In genomic region chr6:52253511-52254500, GRCm38 (mm10) we compare ENCODE assay signal across 10 mouse cellular contexts. TPM values are rescaled to one million over a fixed set of nuclear protein-coding genes. Genes with fewer than 3 reads are reported as not detected.
DNase-seq lines count a peak whose midpoint lies in the region; ATAC-seq and TF ChIP-seq lines count a peak whose summit lies in the region.
"Had no signal": no experiment of that assay in that cellular context is flagged by ENCODE, and none has a peak within 500 bp of the region (broad histone marks: within the 10 kb centered on the region; RNA-seq: fewer than 3 reads in every experiment).

No protein-coding gene starts in this region.

- H3K4me1 ChIP-seq in forebrain, embryonic 10.5 days = peaks cover 5% of the 10 kb centered on the region
- H3K4me1 ChIP-seq in forebrain, embryonic 15.5 days = no peaks in the 10 kb centered on the region
- peaks cover 30% of the 10 kb centered on the region for H3K4me1 ChIP-seq in megakaryocyte, embryonic 14.5 days
- peaks cover 14% of the 10 kb centered on the region for H3K4me1 ChIP-seq in kidney, postnatal 0 days (replicated peaks; ENCODE audit: insufficient read depth, low read length)
- no peaks in the 10 kb centered on the region for H3K4me1 ChIP-seq in stomach, postnatal 0 days (replicated peaks; ENCODE audit: control insufficient read depth, insufficient read depth)

- no peak for TF ChIP-seq CTCF in kidney, postnatal 0 days (IDR thresholded peaks at IDR 0.05; ENCODE audit: low read depth)
- TF ChIP-seq CTCF in stomach, postnatal 0 days (IDR thresholded peaks at IDR 0.05; ENCODE audit: low read depth) = no peak

- no peak overlapping the region for H3K9ac ChIP-seq in forebrain, embryonic 15.5 days (replicated peaks)
- H3K9ac ChIP-seq in kidney, postnatal 0 days (ENCODE audit: low read depth, low read length) = no peak overlapping the region
- no peak overlapping the region for H3K9ac ChIP-seq in stomach, postnatal 0 days (ENCODE audit: low read length)

- no peak for DNase-seq in forebrain, embryonic 10.5 days (ENCODE audit: extremely low spot score, low spot score)
- peak; percentile 44 for DNase-seq in kidney, postnatal 0 days (ENCODE audit: low spot score)
- DNase-seq in stomach, postnatal 0 days (ENCODE audit: low spot score) = no peak
- no peak for DNase-seq in frontal cortex, postnatal 36 days (ENCODE audit: low spot score in 2 of 2)

- no peak for ATAC-seq in forebrain, embryonic 15.5 days (replicated peaks)
- ATAC-seq in megakaryocyte, adult 5-6 weeks (ENCODE audit: poor library complexity, severe bottlenecking) = no peak; the same call in 1 of the 2 replicates
- ATAC-seq in kidney, postnatal 0 days (replicated peaks; ENCODE audit: low FRiP score, low read depth) = no peak
- ATAC-seq in stomach, postnatal 0 days (ENCODE audit: low FRiP score, low TSS enrichment) = no peak
- no peak for ATAC-seq in cerebellum, adult (ENCODE audit: insufficient number of reproducible peaks, low FRiP score, low TSS enrichment)

- WGBS in forebrain, embryonic 10.5 days = under 1% methylated on average over 59 of the region's 59 CpGs
- WGBS in forebrain, embryonic 15.5 days = 1% methylated on average over 59 of the region's 59 CpGs
- 6% methylated on average over 59 of the region's 59 CpGs for WGBS in kidney, postnatal 0 days
- 2% methylated on average over 59 of the region's 59 CpGs for WGBS in stomach, postnatal 0 days

- no peaks in the 10 kb centered on the region for H3K9me3 ChIP-seq in forebrain, embryonic 10.5 days
- H3K9me3 ChIP-seq in forebrain, embryonic 15.5 days = no peaks in the 10 kb centered on the region
- peaks cover 16% of the 10 kb centered on the region; the same call in 1 of the 2 replicates for H3K9me3 ChIP-seq in megakaryocyte, embryonic 14.5 days
- H3K9me3 ChIP-seq in kidney, postnatal 0 days (replicated peaks; ENCODE audit: low read length) = no peaks in the 10 kb centered on the region
- no peaks in the 10 kb centered on the region for H3K9me3 ChIP-seq in stomach, postnatal 0 days (ENCODE audit: control insufficient read depth, low read length)

- no peaks in the 10 kb centered on the region for H3K36me3 ChIP-seq in forebrain, embryonic 10.5 days (replicated peaks)
- H3K36me3 ChIP-seq in forebrain, embryonic 15.5 days = no peaks in the 10 kb centered on the region
- H3K36me3 ChIP-seq in megakaryocyte, embryonic 14.5 days (replicated peaks; ENCODE audit: low read length) = no peaks in the 10 kb centered on the region
- H3K36me3 ChIP-seq in kidney, postnatal 0 days (ENCODE audit: insufficient read depth, low read length) = no peaks in the 10 kb centered on the region
- H3K36me3 ChIP-seq in stomach, postnatal 0 days (ENCODE audit: control insufficient read depth, insufficient read depth, low read length) = no peaks in the 10 kb centered on the region

- no peak for TF ChIP-seq EP300 in stomach, postnatal 0 days (optimal IDR thresholded peaks at IDR 0.05)

- H3K27me3 ChIP-seq in forebrain, embryonic 10.5 days (ENCODE audit: poor library complexity, severe bottlenecking) = peaks cover 100% of the 10 kb centered on the region
- H3K27me3 ChIP-seq in forebrain, embryonic 15.5 days = peaks cover 93% of the 10 kb centered on the region
- peaks cover 91% of the 10 kb centered on the region for H3K27me3 ChIP-seq in megakaryocyte, embryonic 14.5 days (replicated peaks)
- H3K27me3 ChIP-seq in kidney, postnatal 0 days (ENCODE audit: insufficient read depth, low read length) = peaks cover 44% of the 10 kb centered on the region
- peaks cover 26% of the 10 kb centered on the region for H3K27me3 ChIP-seq in stomach, postnatal 0 days (ENCODE audit: control insufficient read depth, insufficient read depth, low read length)

- H3K27ac ChIP-seq in forebrain, embryonic 10.5 days = no peak overlapping the region
- no peak overlapping the region for H3K27ac ChIP-seq in forebrain, embryonic 15.5 days (replicated peaks)
- H3K27ac ChIP-seq in kidney, postnatal 0 days = no peak overlapping the region
- no peak overlapping the region for H3K27ac ChIP-seq in stomach, postnatal 0 days (replicated peaks)

- no peak overlapping the region for H3K4me2 ChIP-seq in forebrain, embryonic 15.5 days (replicated peaks)
- peak overlapping the region; percentile 43 for H3K4me2 ChIP-seq in kidney, postnatal 0 days (ENCODE audit: low read length)
- H3K4me2 ChIP-seq in stomach, postnatal 0 days (replicated peaks; ENCODE audit: low read depth) = no peak overlapping the region

- H3K4me3 ChIP-seq in forebrain, embryonic 10.5 days = 0 out of 2 replicates have a peak overlapping the region, but pooled peaks have one; percentile 11
- no peak overlapping the region for H3K4me3 ChIP-seq in forebrain, embryonic 15.5 days
- H3K4me3 ChIP-seq in megakaryocyte, embryonic 14.5 days (replicated peaks) = peak overlapping the region; percentile 81
- H3K4me3 ChIP-seq in kidney, postnatal 0 days (replicated peaks; ENCODE audit: low read depth, low read length) = peak overlapping the region; percentile 20
- 0 out of 2 replicates have a peak overlapping the region, but pooled peaks have one; percentile 6 for H3K4me3 ChIP-seq in stomach, postnatal 0 days (ENCODE audit: low read depth, low read length)

RNA-seq across cellular contexts. Expression of gene Hoxa13, which starts 6.9 kb away (rescaled TPM):
- polyA plus RNA-seq in forebrain, embryonic 10.5 days (2016; fragmentation: Nextera tagmentation; extraction: Ambion mirVana) = not detected in 2 replicates
- polyA plus RNA-seq in forebrain, embryonic 15.5 days (2015; fragmentation: Nextera tagmentation; extraction: Ambion mirVana) = not detected in 2 replicates
- polyA plus RNA-seq in megakaryocyte, embryonic 14.5 days (2012; ENCODE audit: insufficient read depth, low replicate concordance) = not detected in 2 replicates
- total RNA-seq in megakaryocyte, adult 5-6 weeks (2015) = not detected in 2 replicates
- not detected in 2 replicates for total RNA-seq in megakaryocyte, adult 5-6 weeks (2017)
- polyA plus RNA-seq in kidney, postnatal 0 days (2015; fragmentation: Nextera tagmentation; extraction: Ambion mirVana) = not detected in 2 replicates
- polyA plus RNA-seq in stomach, postnatal 0 days (2015; fragmentation: Nextera tagmentation; extraction: Ambion mirVana) = not detected in 2 replicates
- total RNA-seq: layer of hippocampus, adult 8-10 months; neutrophil, adult 5-6 weeks had no signal

RNA-seq across cellular contexts. Expression of gene Hoxa11, which starts 8.2 kb away (rescaled TPM):
- polyA plus RNA-seq in forebrain, embryonic 10.5 days (2016; fragmentation: Nextera tagmentation; extraction: Ambion mirVana) = not detected in 2 replicates
- not detected in 2 replicates for polyA plus RNA-seq in forebrain, embryonic 15.5 days (2015; fragmentation: Nextera tagmentation; extraction: Ambion mirVana)
- polyA plus RNA-seq in megakaryocyte, embryonic 14.5 days (2012; ENCODE audit: insufficient read depth, low replicate concordance) = not detected in 2 replicates
- total RNA-seq in megakaryocyte, adult 5-6 weeks (2015) = not detected in 2 replicates
- total RNA-seq in megakaryocyte, adult 5-6 weeks (2017) = not detected in 2 replicates
- polyA plus RNA-seq in kidney, postnatal 0 days (2015; fragmentation: Nextera tagmentation; extraction: Ambion mirVana) = 24.7 and 27.7 TPM in 2 replicates
- polyA plus RNA-seq in stomach, postnatal 0 days (2015; fragmentation: Nextera tagmentation; extraction: Ambion mirVana) = not detected in 2 replicates
- total RNA-seq: layer of hippocampus, adult 8-10 months; neutrophil, adult 5-6 weeks had no signal

RNA-seq across cellular contexts. Expression of gene Hoxa10, which starts 13.2 kb away (rescaled TPM):
- polyA plus RNA-seq in forebrain, embryonic 10.5 days (2016; fragmentation: Nextera tagmentation; extraction: Ambion mirVana) = not detected in 2 replicates
- polyA plus RNA-seq in forebrain, embryonic 15.5 days (2015; fragmentation: Nextera tagmentation; extraction: Ambion mirVana) = not detected in 2 replicates
- polyA plus RNA-seq in megakaryocyte, embryonic 14.5 days (2012; ENCODE audit: insufficient read depth, low replicate concordance) = 0.10 TPM in 1 of 2 replicates, not detected in the other
- total RNA-seq in megakaryocyte, adult 5-6 weeks (2015) = 0.07 TPM in 1 of 2 replicates, not detected in the other
- total RNA-seq in megakaryocyte, adult 5-6 weeks (2017) = 0.11 TPM in 1 of 2 replicates, not detected in the other
- 175 and 183 TPM in 2 replicates for polyA plus RNA-seq in kidney, postnatal 0 days (2015; fragmentation: Nextera tagmentation; extraction: Ambion mirVana)
- polyA plus RNA-seq in stomach, postnatal 0 days (2015; fragmentation: Nextera tagmentation; extraction: Ambion mirVana) = 0.06 TPM in 1 of 2 replicates, not detected in the other
- total RNA-seq: layer of hippocampus, adult 8-10 months; neutrophil, adult 5-6 weeks had no signal

RNA-seq across cellular contexts. Expression of gene Hoxa9, which starts 22.9 kb away (rescaled TPM):
- polyA plus RNA-seq in forebrain, embryonic 10.5 days (2016; fragmentation: Nextera tagmentation; extraction: Ambion mirVana) = not detected in 2 replicates
- not detected in 2 replicates for polyA plus RNA-seq in forebrain, embryonic 15.5 days (2015; fragmentation: Nextera tagmentation; extraction: Ambion mirVana)
- 3.8 TPM in 1 of 2 replicates, not detected in the other for polyA plus RNA-seq in megakaryocyte, embryonic 14.5 days (2012; ENCODE audit: insufficient read depth, low replicate concordance)
- total RNA-seq in megakaryocyte, adult 5-6 weeks (2015) = 0.36 and 1.2 TPM in 2 replicates
- 1.5 and 2.0 TPM in 2 replicates for total RNA-seq in megakaryocyte, adult 5-6 weeks (2017)
- 57.3 and 57.8 TPM in 2 replicates for polyA plus RNA-seq in kidney, postnatal 0 days (2015; fragmentation: Nextera tagmentation; extraction: Ambion mirVana)
- polyA plus RNA-seq in stomach, postnatal 0 days (2015; fragmentation: Nextera tagmentation; extraction: Ambion mirVana) = 0.13 and 0.61 TPM in 2 replicates
- total RNA-seq: layer of hippocampus, adult 8-10 months; neutrophil, adult 5-6 weeks had no signal

RNA-seq across cellular contexts. Expression of gene Hoxa7, which starts 32.2 kb away (rescaled TPM):
- polyA plus RNA-seq in forebrain, embryonic 10.5 days (2016; fragmentation: Nextera tagmentation; extraction: Ambion mirVana) = not detected in 2 replicates
- not detected in 2 replicates for polyA plus RNA-seq in forebrain, embryonic 15.5 days (2015; fragmentation: Nextera tagmentation; extraction: Ambion mirVana)
- polyA plus RNA-seq in megakaryocyte, embryonic 14.5 days (2012; ENCODE audit: insufficient read depth, low replicate concordance) = 2.8 and 3.2 TPM in 2 replicates
- total RNA-seq in megakaryocyte, adult 5-6 weeks (2015) = 1.2 and 1.8 TPM in 2 replicates
- 0.53 and 0.73 TPM in 2 replicates for total RNA-seq in megakaryocyte, adult 5-6 weeks (2017)
- polyA plus RNA-seq in kidney, postnatal 0 days (2015; fragmentation: Nextera tagmentation; extraction: Ambion mirVana) = 29.7 and 31.7 TPM in 2 replicates
- polyA plus RNA-seq in stomach, postnatal 0 days (2015; fragmentation: Nextera tagmentation; extraction: Ambion mirVana) = 8.1 and 8.5 TPM in 2 replicates
- total RNA-seq: layer of hippocampus, adult 8-10 months; neutrophil, adult 5-6 weeks had no signal

Comparison
In these comparisons a context has a peak if more than half of its experiments do, and no peak if none do; other contexts are left out.
1. RNA of gene Hoxa11, which starts 8.2 kb away (polyA plus RNA-seq): 24.7 to 27.7 TPM in kidney, postnatal 0 days; not detected in forebrain, embryonic 10.5 days, not detected in forebrain, embryonic 15.5 days, not detected in megakaryocyte, embryonic 14.5 days and not detected in stomach, postnatal 0 days; every median in the first group is over 10 times any median in the second.
2. RNA of gene Hoxa10, which starts 13.2 kb away (polyA plus RNA-seq): 175 to 183 TPM in kidney, postnatal 0 days; 0.10 TPM in megakaryocyte, embryonic 14.5 days, not detected in forebrain, embryonic 15.5 days, not detected in forebrain, embryonic 10.5 days and 0.06 TPM in stomach, postnatal 0 days; every median in the first group is over 100 times any median in the second.